ENCODE assay signal across 11 mouse cellular contexts in genomic region chr16:28140972-28141371, GRCm38 (mm10).
A peak's percentile ranks its signal among the peaks of the same experiment; 100 is the strongest.
DNase-seq lines count a peak whose midpoint lies in the region; ATAC-seq and TF ChIP-seq lines count a peak whose summit lies in the region.
"Had no signal": no experiment of that assay in that cellular context is flagged by ENCODE, and none has a peak within 500 bp of the region (broad histone marks: within the 10 kb centered on the region; RNA-seq: fewer than 3 reads in every experiment).

No protein-coding gene starts in this region.

- H3K4me3 ChIP-seq in left cerebral cortex, adult 2 months, result no peak overlapping the region
- no peak overlapping the region for H3K4me3 ChIP-seq in CH12.LX (replicated peaks in 1 of 3; ENCODE audit: low read depth in 2 of 3, low read length in 2 of 3, poor library complexity in 1 of 3)
- H3K4me3 ChIP-seq: heart, embryonic 10.5 days; liver, embryonic 13.5 days had no signal

- H3K9ac ChIP-seq in CH12.LX (ENCODE audit: insufficient read depth, low read depth), result no peak overlapping the region
- H3K9ac ChIP-seq: liver, embryonic 13.5 days had no signal

- in situ Hi-C loops in CH12.LX (cut with MboI; ENCODE audit: low pct_ligation_motif_present, low pct_unique_long_range_greater_than_20kb, low sequenced_read_pairs), result no loop called here

- no peaks in the 10 kb centered on the region for H3K27me3 ChIP-seq in CH12.LX (replicated peaks)
- H3K27me3 ChIP-seq: liver, embryonic 13.5 days had no signal

- H3K36me3 ChIP-seq in CH12.LX (replicated peaks in 1 of 2; ENCODE audit: control insufficient read depth in 1 of 2, insufficient read depth in 1 of 2, low read length in 1 of 2), result no peaks in the 10 kb centered on the region
- H3K36me3 ChIP-seq: heart, embryonic 10.5 days; liver, embryonic 13.5 days had no signal

- intact Hi-C loops in left cerebral cortex, adult 2 months (cut with DNase I), result loop anchor here (5.0 kb wide), 1 partner anchor 351 kb away; no protein-coding TSS in a partner anchor
- intact Hi-C loops in left cerebral cortex, postnatal 25 days (cut with DNase I), result no loop called here

- peak; percentile 4 for DNase-seq in cerebellum, adult 11-12 months
- no peak for DNase-seq in left cerebral cortex, adult 2 months (ENCODE audit: extremely low spot score in 1 of 2, low spot score in 2 of 2)
- no peak for DNase-seq in left cerebral cortex, postnatal 25 days (ENCODE audit: low spot score in 2 of 2)
- peak; percentile 29 for DNase-seq in CH12.LX (ENCODE audit: extremely low read depth)
- peak; percentile 46 to 47 for DNase-seq in cerebellum, postnatal 14 days
- no peak for DNase-seq in right cerebral cortex, postnatal 25 days
- DNase-seq in frontal cortex, postnatal 25 days (ENCODE audit: low spot score in 2 of 2), result no peak
- DNase-seq: adrenal gland, adult 2 months; liver, embryonic 13.5 days had no signal

- peak; percentile 54 for TF ChIP-seq CTCF in left cerebral cortex, adult 2 months (IDR thresholded peaks at IDR 0.05)
- TF ChIP-seq CTCF in CH12.LX (conservative IDR thresholded peaks at IDR 0.05 in 1 of 2, IDR thresholded peaks at IDR 0.05 in 1 of 2; ENCODE audit: low read depth in 2 of 2, low read length in 2 of 2), result peak; percentile 44 to 65

- no peaks in the 10 kb centered on the region for H3K79me2 ChIP-seq in CH12.LX (replicated peaks; ENCODE audit: control insufficient read depth, extremely low read depth, insufficient read depth, poor library complexity, severe bottlenecking)

- H3K4me1 ChIP-seq in CH12.LX (ENCODE audit: control insufficient read depth in 1 of 2, insufficient read depth in 2 of 2), result no peaks in the 10 kb centered on the region
- H3K4me1 ChIP-seq: heart, embryonic 10.5 days; liver, embryonic 13.5 days had no signal

- dilution Hi-C loops in CH12.LX (cut with MboI; ENCODE audit: extremely low pct_ligation_motif_present, extremely low pct_unique_long_range_greater_than_20kb, low sequenced_read_pairs), result no loop called here

- TF ChIP-seq POLR2A in CH12.LX (IDR thresholded peaks at IDR 0.05; ENCODE audit: low read depth, low read length), result no peak

- no peak for TF ChIP-seq EP300 in CH12.LX (IDR thresholded peaks at IDR 0.05; ENCODE audit: low read length)

- TF ChIP-seq RAD21 in CH12.LX (IDR thresholded peaks at IDR 0.05; ENCODE audit: low read depth, low read length), result peak; percentile 24

- no peak overlapping the region for H3K27ac ChIP-seq in left cerebral cortex, adult 2 months
- H3K27ac ChIP-seq in CH12.LX (ENCODE audit: insufficient read depth, low read depth), result no peak overlapping the region
- H3K27ac ChIP-seq: heart, embryonic 10.5 days; liver, embryonic 13.5 days had no signal

- H3K9me3 ChIP-seq in CH12.LX (replicated peaks; ENCODE audit: low read length), result no peaks in the 10 kb centered on the region
- H3K9me3 ChIP-seq: heart, embryonic 10.5 days; liver, embryonic 13.5 days had no signal

- no peak overlapping the region for H3K4me2 ChIP-seq in CH12.LX (ENCODE audit: insufficient read depth, low read depth, poor library complexity, severe bottlenecking)
- H3K4me2 ChIP-seq: liver, embryonic 13.5 days had no signal

- no peak for ATAC-seq in cerebellum, adult (ENCODE audit: insufficient number of reproducible peaks, low FRiP score, low TSS enrichment)

TF ChIP-seq in CH12.LX, 34 proteins besides CTCF, POLR2A, EP300 and RAD21:
- TF ChIP-seq TBP (conservative IDR thresholded peaks at IDR 0.05; ENCODE audit: low read depth, low read length) (no peak), SMC3 (IDR thresholded peaks at IDR 0.05; ENCODE audit: low read depth, low read length) (peak; percentile 36), CHD1 (IDR thresholded peaks at IDR 0.05; ENCODE audit: low read depth, low read length) (no peak), IRF4 (IDR thresholded peaks at IDR 0.05; ENCODE audit: low read depth, low read length) (no peak), NRF1 (IDR thresholded peaks at IDR 0.05; ENCODE audit: low read depth, low read length) (no peak), BHLHE40 (IDR thresholded peaks at IDR 0.05; ENCODE audit: low read depth, low read length) (no peak), NELFE (IDR thresholded peaks at IDR 0.05; ENCODE audit: low read depth, low read length) (no peak)

Comparison
In these comparisons a context has a peak if more than half of its experiments do, and no peak if none do; other contexts are left out.
1. DNase-seq: peak in cerebellum, adult 11-12 months (single experiment), CH12.LX (single experiment) and cerebellum, postnatal 14 days (2 of 2); none in left cerebral cortex, adult 2 months (0 of 2), left cerebral cortex, postnatal 25 days (0 of 2), right cerebral cortex, postnatal 25 days (single experiment) and frontal cortex, postnatal 25 days (0 of 2).